Mouse (Mus musculus) small intestine, adult 2 months (tissue): ENCODE results near the gene Olfr191. TPM values are rescaled to one million over a fixed set of nuclear protein-coding genes. Genes with fewer than 3 reads are reported as not detected.
"Not testable (repeated sequence)": the region's sequence is repeated elsewhere in the genome, so short reads cannot be mapped to it uniquely, and the experiment has no call there.

Source experiments
- H3K27ac ChIP-seq: fragments of 200-500 bp; 2 replicates; pipeline ENCODE4 v1.5.1; 2012; ENCODE audit warnings: low read depth, low read length, control low read depth, inconsistent platforms; ENCODE audit not compliant: insufficient read depth
- H3K27me3 ChIP-seq: fragments of 200-500 bp; 2 replicates; pipeline ENCODE4 v1.6.1; 2012; ENCODE audit warnings: mild to moderate bottlenecking, moderate library complexity, low read length, inconsistent platforms; ENCODE audit not compliant: control insufficient read depth, insufficient read depth
- H3K36me3 ChIP-seq: fragments of 200-500 bp; 2 replicates; pipeline ENCODE4 v1.6.1; 2012; ENCODE audit warnings: mild to moderate bottlenecking, low read length, control low read depth, inconsistent platforms; ENCODE audit not compliant: control insufficient read depth, insufficient read depth
- H3K4me1 ChIP-seq: fragments of 200-500 bp; 2 replicates; pipeline ENCODE4 v1.6.1; 2012; ENCODE audit warnings: low read length, inconsistent platforms, mixed read lengths; ENCODE audit not compliant: control insufficient read depth, insufficient read depth, insufficient read length
- H3K4me3 ChIP-seq: fragments of 200-500 bp; 2 replicates; pipeline ENCODE4 v1.5.1; 2012; ENCODE audit warnings: low read depth, mild to moderate bottlenecking, control low read depth, inconsistent platforms, low read length, moderate library complexity
- CTCF ChIP-seq: fragments of 200-500 bp; IDR thresholded peaks from 2 replicates; pipeline ENCODE4 v1.5.1; 2012; ENCODE audit warnings: low read depth, mild to moderate bottlenecking, control low read depth, inconsistent platforms, low read length, moderate library complexity, mixed read lengths; ENCODE audit not compliant: insufficient replicate concordance, insufficient read length; ENCODE audit errors: extremely low read depth
- POLR2A ChIP-seq: fragments of 200-500 bp; IDR thresholded peaks from 2 replicates; pipeline ENCODE4 v1.6.1; 2012; ENCODE audit warnings: low read depth, mild to moderate bottlenecking, control low read depth, inconsistent platforms, low read length, moderate library complexity
- WGBS: fragments of 180-500 bp; shearing (Covaris S2); methylation state at CpG from one replicate; pipeline ENCODE4 v1.1.7; 2018; 5-methylcytosine and 5-hydroxymethylcytosine counted together
- polyA plus RNA-seq: library from polyadenylated mRNA; depleted of rRNA; stranded (reverse); fragments of >200 nt; gene quantifications from 2 replicates; pipeline ENCODE4 v1.2.3, GENCODE M21; 2012; rRNA removed

The Olfr191 gene
- polyA plus RNA-seq, 1 experiment: not detected

GRCm38 (mm10) chr16:59073520-59073919, 16.1 kb downstream of the Olfr191 start:
- no peaks in the 10 kb centered on the region for H3K27me3 ChIP-seq
- H3K4me3 ChIP-seq: no peak overlapping the region
- TF ChIP-seq CTCF: no peak
- TF ChIP-seq POLR2A: no peak
- 48% methylated on average over 1 of the region's 1 CpGs for WGBS
- H3K36me3 ChIP-seq: no peaks in the 10 kb centered on the region
- no peaks in the 10 kb centered on the region for H3K4me1 ChIP-seq
- H3K27ac ChIP-seq: no peak overlapping the region

GRCm38 (mm10) chr16:59071755-59072154, 17.9 kb downstream of the Olfr191 start:
- H3K27me3 ChIP-seq: no peaks in the 10 kb centered on the region
- no peaks in the 10 kb centered on the region for H3K4me1 ChIP-seq
- no peaks in the 10 kb centered on the region for H3K36me3 ChIP-seq
- TF ChIP-seq POLR2A (no peak), CTCF (no peak)
- no peak overlapping the region for H3K27ac ChIP-seq
- H3K4me3 ChIP-seq: no peak overlapping the region

- not testable (repeated sequence) for H3K4me1 ChIP-seq, H3K27me3 ChIP-seq, H3K27ac ChIP-seq, H3K36me3 ChIP-seq, H3K4me3 ChIP-seq
- WGBS: 58% methylated on average over 3 of the region's 3 CpGs
Measured at GRCm38 (mm10) chr16:59062411-59062810, 27.2 kb downstream of the Olfr191 start.

GRCm38 (mm10) chr16:59049286-59049685, 40.3 kb downstream of the Olfr191 start:
- WGBS: 48% methylated on average over 2 of the region's 2 CpGs
- H3K4me3 ChIP-seq, H3K27ac ChIP-seq, H3K4me1 ChIP-seq, H3K36me3 ChIP-seq, H3K27me3 ChIP-seq: not testable (repeated sequence)

DNA sequence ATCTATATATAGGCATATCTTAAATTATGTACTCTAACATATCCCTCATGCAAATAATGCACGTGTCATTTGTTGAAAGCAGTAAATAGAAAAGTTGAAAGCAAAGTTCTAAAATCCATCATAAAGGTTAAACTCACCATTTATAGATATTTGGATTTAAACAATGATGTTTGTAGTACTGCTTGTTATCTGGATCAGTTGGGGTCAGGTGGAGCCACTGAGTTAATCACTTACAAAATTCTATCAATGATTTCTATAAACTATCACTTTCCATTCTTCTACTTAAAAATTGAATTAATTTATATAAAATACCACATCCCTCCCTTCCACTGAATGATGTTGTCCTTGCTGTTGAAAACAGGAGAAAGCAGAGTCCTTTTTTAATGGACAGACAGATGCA, 40.8 kb downstream of the Olfr191 start:
- H3K27ac ChIP-seq: no peak overlapping the region
- 41% methylated on average over 1 of the region's 1 CpGs for WGBS
- H3K4me3 ChIP-seq: no peak overlapping the region
- no peaks in the 10 kb centered on the region for H3K36me3 ChIP-seq
- H3K4me1 ChIP-seq: no peaks in the 10 kb centered on the region
- H3K27me3 ChIP-seq: no peaks in the 10 kb centered on the region
- TF ChIP-seq POLR2A (no peak), CTCF (no peak)

- Histone ChIP-seq H3K4me3 (no peak overlapping the region), H3K4me1 (no peaks in the 10 kb centered on the region), H3K27me3 (no peaks in the 10 kb centered on the region), H3K36me3 (no peaks in the 10 kb centered on the region), H3K27ac (no peak overlapping the region)
- 45% methylated on average over 4 of the region's 4 CpGs for WGBS
- no peak for TF ChIP-seq CTCF
- no peak for TF ChIP-seq POLR2A
Measured at GRCm38 (mm10) chr16:59047579-59047978, 42.0 kb downstream of the Olfr191 start.

GRCm38 (mm10) chr16:59045835-59046234, 43.8 kb downstream of the Olfr191 start:
- no peak for TF ChIP-seq POLR2A
- TF ChIP-seq CTCF: no peak
- H3K4me3 ChIP-seq: no peak overlapping the region
- no peaks in the 10 kb centered on the region for H3K4me1 ChIP-seq
- 75% methylated on average over 3 of the region's 3 CpGs for WGBS
- no peaks in the 10 kb centered on the region for H3K27me3 ChIP-seq
- no peaks in the 10 kb centered on the region for H3K36me3 ChIP-seq
- no peak overlapping the region for H3K27ac ChIP-seq

GRCm38 (mm10) chr16:59039710-59040109, 49.9 kb downstream of the Olfr191 start, which contains the start of gene Olfr187:
TSS of gene Olfr187 (minus strand) at chr16:59039767.
- no peak within 1 kb of the TSS for H3K4me3 ChIP-seq
- no peaks in the 10 kb centered on the region for H3K36me3 ChIP-seq
- H3K4me1 ChIP-seq: no peaks in the 10 kb centered on the region
- 80% methylated on average over 7 of the region's 7 CpGs for WGBS
- no peaks in the 10 kb centered on the region for H3K27me3 ChIP-seq
- TF ChIP-seq POLR2A: no peak
- no peak for TF ChIP-seq CTCF
- H3K27ac ChIP-seq: no peak within 1 kb of the TSS

Other genes with a start within 250 kb of the Olfr191 start
- gene Olfr177, start 215.1 kb downstream of the Olfr191 start, polyA plus RNA-seq: not detected in 2 replicates
- not detected in 2 replicates for gene Olfr178, start 197.8 kb downstream of the Olfr191 start, polyA plus RNA-seq
- gene Olfr181, start 161.1 kb downstream of the Olfr191 start, polyA plus RNA-seq: not detected in 2 replicates
- not detected in 2 replicates for gene Olfr180, start 160.4 kb downstream of the Olfr191 start, polyA plus RNA-seq
- gene Olfr183, start 94.5 kb downstream of the Olfr191 start, polyA plus RNA-seq: not detected in 2 replicates
- not detected in 2 replicates for gene Olfr186, start 59.5 kb downstream of the Olfr191 start, polyA plus RNA-seq
- gene Olfr187, start 50.1 kb downstream of the Olfr191 start, polyA plus RNA-seq: not detected in 2 replicates
- gene Olfr190, start 11.8 kb downstream of the Olfr191 start, polyA plus RNA-seq: not detected in 2 replicates
- not detected in 2 replicates for gene Olfr193, start 22.1 kb upstream of the Olfr191 start, polyA plus RNA-seq
- not detected in 2 replicates for gene Olfr194, start 31.2 kb upstream of the Olfr191 start, polyA plus RNA-seq
- gene Olfr195, start 57.2 kb upstream of the Olfr191 start, polyA plus RNA-seq: not detected in 2 replicates
- gene Olfr196, start 80.6 kb upstream of the Olfr191 start, polyA plus RNA-seq: not detected in 2 replicates
- not detected in 2 replicates for gene Olfr198, start 113.7 kb upstream of the Olfr191 start, polyA plus RNA-seq
- not detected in 2 replicates for gene Olfr199, start 129.9 kb upstream of the Olfr191 start, polyA plus RNA-seq
- not detected in 2 replicates for gene Olfr201, start 182.8 kb upstream of the Olfr191 start, polyA plus RNA-seq
- gene Olfr202, start 197.0 kb upstream of the Olfr191 start, polyA plus RNA-seq: not detected in 2 replicates
- not detected in 2 replicates for gene Olfr203, start 209.1 kb upstream of the Olfr191 start, polyA plus RNA-seq
- not detected in 2 replicates for gene Olfr204, start 228.4 kb upstream of the Olfr191 start, polyA plus RNA-seq
- gene Olfr205, start 241.3 kb upstream of the Olfr191 start, polyA plus RNA-seq: not detected in 2 replicates